Mouse (Mus musculus) splenic B cell, adult 2 months (primary cell): ENCODE results near the gene Cck.

Source experiments
- DNase-seq: peaks from one replicate; pipeline ENCODE4 v3.0.0-alpha.2; 2011; ENCODE audit warnings: low read depth, low spot score
- H3K27me3 ChIP-seq: 2 replicates; pipeline ENCODE4 v1.6.1; 2012; ENCODE audit warnings: mild to moderate bottlenecking, low read length, moderate library complexity, mixed read lengths; ENCODE audit not compliant: control insufficient read depth, poor library complexity, insufficient read depth, severe bottlenecking
- H3K36me3 ChIP-seq: 2 replicates; pipeline ENCODE4 v1.6.1; 2012; ENCODE audit warnings: mild to moderate bottlenecking, low read length, moderate library complexity, mixed read lengths; ENCODE audit not compliant: control insufficient read depth, poor library complexity, insufficient read depth, severe bottlenecking

Cck gene

GRCm38 (mm10) chr9:121444367-121444707 is 51.2 kb downstream of the Cck start:
- DNase-seq = no peak
- H3K36me3 ChIP-seq = peaks cover 15% of the 10 kb centered on the region
- H3K27me3 ChIP-seq = no peaks in the 10 kb centered on the region

- H3K27me3 ChIP-seq = no peaks in the 10 kb centered on the region
- peaks cover 15% of the 10 kb centered on the region for H3K36me3 ChIP-seq
- no peak for DNase-seq
Measured at GRCm38 (mm10) chr9:121443696-121444366, 51.7 kb downstream of the Cck start.

DNA sequence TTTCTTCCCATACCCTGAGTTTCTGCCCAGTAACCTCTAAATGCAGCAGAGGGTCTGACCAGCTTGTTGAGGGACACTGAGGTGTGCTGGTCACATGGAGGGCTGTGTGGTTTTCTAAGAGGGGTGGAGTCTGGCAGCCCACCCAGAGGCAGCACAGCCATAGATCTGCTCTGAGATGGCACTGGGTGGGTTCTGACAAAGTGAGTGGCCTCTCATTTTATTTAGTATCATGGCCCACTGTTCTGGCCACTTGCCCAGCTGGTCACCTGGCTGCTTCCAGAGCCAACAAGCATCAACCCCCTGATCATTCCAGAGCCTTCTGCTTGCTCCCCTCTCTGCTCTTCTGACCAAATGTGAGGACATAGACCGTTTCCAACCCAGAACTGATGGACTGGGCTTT is 53.3 kb downstream of the Cck start:
- Histone ChIP-seq H3K36me3 (peaks cover 9% of the 10 kb centered on the region), H3K27me3 (no peaks in the 10 kb centered on the region)
- DNase-seq = no peak
